Comparison of ENCODE assay signal across 9 mouse cellular contexts in genomic region chr11:102276411-102276915, GRCm38 (mm10). TPM values are rescaled to one million over a fixed set of nuclear protein-coding genes. Genes with fewer than 3 reads are reported as not detected.
DNase-seq lines count a peak whose midpoint lies in the region; ATAC-seq and TF ChIP-seq lines count a peak whose summit lies in the region.
"Had no signal": no experiment of that assay in that cellular context is flagged by ENCODE, and none has a peak within 500 bp of the region (broad histone marks: within the 10 kb centered on the region; RNA-seq: fewer than 3 reads in every experiment).

No protein-coding gene starts in this region.

- no peaks in the 10 kb centered on the region for H3K27me3 ChIP-seq in testis, adult 2 months (ENCODE audit: control insufficient read depth, insufficient read depth, low read length)
- H3K27me3 ChIP-seq in heart, postnatal 0 days (ENCODE audit: control insufficient read depth, insufficient read depth, low read length), result peaks cover 8% of the 10 kb centered on the region; the same call in 1 of the 2 replicates
- H3K27me3 ChIP-seq in limb, embryonic 14.5 days (ENCODE audit: control insufficient read depth, insufficient read depth, low read length), result no peaks in the 10 kb centered on the region
- H3K27me3 ChIP-seq in neural tube, embryonic 12.5 days (replicated peaks), result peaks cover 5% of the 10 kb centered on the region

- H3K27ac ChIP-seq in testis, adult 2 months (ENCODE audit: control insufficient read depth, insufficient read depth, low read depth, low read length), result no peak overlapping the region
- H3K27ac ChIP-seq in heart, postnatal 0 days (ENCODE audit: low read depth), result no peak overlapping the region
- H3K27ac ChIP-seq in limb, embryonic 14.5 days (replicated peaks; ENCODE audit: low read depth, low read length), result peak overlapping the region; percentile 58; the same call in 1 of the 2 replicates
- H3K27ac ChIP-seq in neural tube, embryonic 12.5 days, result no peak overlapping the region

- no peak for TF ChIP-seq POLR2A in testis, adult 2 months (IDR thresholded peaks at IDR 0.05; ENCODE audit: control insufficient read depth, low read depth, low read length)
- no peak for TF ChIP-seq POLR2A in limb, embryonic 14.5 days (IDR thresholded peaks at IDR 0.05; ENCODE audit: borderline replicate concordance, extremely low read depth, insufficient read depth, insufficient read length)

- H3K4me3 ChIP-seq in testis, adult 2 months (ENCODE audit: control insufficient read depth, low read depth, low read length), result peak overlapping the region; percentile 2; the same call in 1 of the 2 replicates
- H3K4me3 ChIP-seq in heart, postnatal 0 days (ENCODE audit: low read depth, low read length), result peak overlapping the region; percentile 29
- peak overlapping the region; percentile 43 for H3K4me3 ChIP-seq in limb, embryonic 14.5 days (replicated peaks; ENCODE audit: low read length)
- H3K4me3 ChIP-seq in neural tube, embryonic 12.5 days, result peak overlapping the region; percentile 33

- TF ChIP-seq CTCF in testis, adult 2 months (IDR thresholded peaks at IDR 0.05; ENCODE audit: control insufficient read depth, insufficient read depth, insufficient replicate concordance, low read depth, low read length), result no peak
- TF ChIP-seq CTCF in heart, postnatal 0 days (IDR thresholded peaks at IDR 0.05; ENCODE audit: low read depth), result no peak

- WGBS in heart, postnatal 0 days, result 2% methylated on average over 33 of the region's 33 CpGs
- WGBS in limb, embryonic 14.5 days, result 1% methylated on average over 30 of the region's 33 CpGs
- 2% methylated on average over 33 of the region's 33 CpGs for WGBS in neural tube, embryonic 12.5 days

- H3K4me1 ChIP-seq in testis, adult 2 months (ENCODE audit: control insufficient read depth, insufficient read depth, low read length), result peaks cover 6% of the 10 kb centered on the region
- H3K4me1 ChIP-seq in heart, postnatal 0 days (ENCODE audit: control insufficient read depth, insufficient read depth), result no peaks in the 10 kb centered on the region
- H3K4me1 ChIP-seq in limb, embryonic 14.5 days (ENCODE audit: control insufficient read depth, insufficient read depth, low read length), result peaks cover 10% of the 10 kb centered on the region
- peaks cover 9% of the 10 kb centered on the region for H3K4me1 ChIP-seq in neural tube, embryonic 12.5 days

- DNase-seq in adrenal gland, postnatal 10 days, result peak; percentile 58
- no peak for DNase-seq in adrenal gland, postnatal 4 days (ENCODE audit: low spot score in 2 of 2)
- DNase-seq in testis, postnatal 10 days (ENCODE audit: low spot score), result no peak
- DNase-seq in heart, postnatal 0 days (ENCODE audit: low spot score), result peak; percentile 19
- no peak for DNase-seq in limb, embryonic 14.5 days (ENCODE audit: low spot score)
- no peak for DNase-seq in spleen, postnatal 10 days (ENCODE audit: low spot score in 2 of 2)

- H3K9ac ChIP-seq in heart, postnatal 0 days (replicated peaks; ENCODE audit: low read depth, low read length), result peak overlapping the region; percentile 34; the same call in 1 of the 2 replicates
- peak overlapping the region; percentile 62 for H3K9ac ChIP-seq in limb, embryonic 14.5 days (ENCODE audit: low read depth, low read length, severe bottlenecking)
- peak overlapping the region; percentile 43 for H3K9ac ChIP-seq in neural tube, embryonic 12.5 days

- no peak for TF ChIP-seq EP300 in heart, postnatal 0 days (IDR thresholded peaks at IDR 0.05; ENCODE audit: low read depth)

- H3K36me3 ChIP-seq in testis, adult 2 months (ENCODE audit: control insufficient read depth, insufficient read depth, low read length), result no peaks in the 10 kb centered on the region
- H3K36me3 ChIP-seq in heart, postnatal 0 days (replicated peaks; ENCODE audit: control insufficient read depth, insufficient read depth, low read length), result no peaks in the 10 kb centered on the region
- H3K36me3 ChIP-seq in limb, embryonic 14.5 days (ENCODE audit: control insufficient read depth, insufficient read depth, low read length), result no peaks in the 10 kb centered on the region
- no peaks in the 10 kb centered on the region for H3K36me3 ChIP-seq in neural tube, embryonic 12.5 days

- no peaks in the 10 kb centered on the region for H3K9me3 ChIP-seq in heart, postnatal 0 days (replicated peaks; ENCODE audit: control insufficient read depth, low read length)
- H3K9me3 ChIP-seq in limb, embryonic 14.5 days (ENCODE audit: control insufficient read depth, low read length), result no peaks in the 10 kb centered on the region
- no peaks in the 10 kb centered on the region for H3K9me3 ChIP-seq in neural tube, embryonic 12.5 days

- peak overlapping the region; percentile 59 for H3K4me2 ChIP-seq in heart, postnatal 0 days (ENCODE audit: low read depth, low read length)
- H3K4me2 ChIP-seq in limb, embryonic 14.5 days (replicated peaks; ENCODE audit: low read depth, low read length, severe bottlenecking), result peak overlapping the region; percentile 90
- peak overlapping the region; percentile 79 for H3K4me2 ChIP-seq in neural tube, embryonic 12.5 days (replicated peaks)

- peak; percentile 72 for ATAC-seq in heart, postnatal 0 days (ENCODE audit: insufficient read depth, low read depth)
- peak; percentile 63 for ATAC-seq in limb, embryonic 14.5 days (ENCODE audit: low FRiP score, low read depth)
- ATAC-seq in neural tube, embryonic 12.5 days (ENCODE audit: low FRiP score, low read depth), result peak; percentile 37; the same call in 1 of the 2 replicates

RNA-seq across cellular contexts. Expression of gene Asb16, which starts 7.9 kb away (rescaled TPM):
- 1 to 10 TPM; 1.1 to 2.6 TPM for total RNA-seq in adrenal gland, postnatal 10 days (2021)
- total RNA-seq in adrenal gland, postnatal 4 days (2021), result under 1 TPM; 0.53 to 0.79 TPM
- polyA plus RNA-seq in testis, adult 2 months (2012; rRNA removed), result 0.10 and 0.11 TPM in 2 replicates
- 0.99 and 1.2 TPM in 2 replicates for total RNA-seq in heart, postnatal 0 days (2014; rRNA removed; ENCODE audit: low replicate concordance)
- polyA plus RNA-seq in heart, postnatal 0 days (2015; fragmentation: Nextera tagmentation; extraction: Ambion mirVana), result 0.07 TPM in 2 replicates
- polyA plus RNA-seq in limb, embryonic 14.5 days (2012; rRNA removed), result 2.2 and 2.8 TPM in 2 replicates
- polyA plus RNA-seq in limb, embryonic 14.5 days (2014; fragmentation: Nextera tagmentation; extraction: Ambion mirVana), result 0.25 and 0.48 TPM in 2 replicates
- polyA plus RNA-seq in neural tube, embryonic 12.5 days (2016; fragmentation: Nextera tagmentation; extraction: Ambion mirVana), result not detected in 2 replicates
- polyA plus RNA-seq: C2C12 had no signal

RNA-seq across cellular contexts. Expression of gene Tmub2, which starts 8.3 kb away (rescaled TPM):
- 10 to 100 TPM; 36.6 to 41.1 TPM for total RNA-seq in adrenal gland, postnatal 10 days (2021)
- 10 to 100 TPM; 56.5 to 58.3 TPM for total RNA-seq in adrenal gland, postnatal 4 days (2021)
- polyA plus RNA-seq in testis, adult 2 months (2012; rRNA removed), result 32.6 and 35.2 TPM in 2 replicates
- total RNA-seq in heart, postnatal 0 days (2014; rRNA removed; ENCODE audit: low replicate concordance), result 57.4 and 61.7 TPM in 2 replicates
- 29.8 and 30.1 TPM in 2 replicates for polyA plus RNA-seq in heart, postnatal 0 days (2015; fragmentation: Nextera tagmentation; extraction: Ambion mirVana)
- polyA plus RNA-seq in limb, embryonic 14.5 days (2012; rRNA removed), result 59.9 and 68.6 TPM in 2 replicates
- 52.6 and 53.5 TPM in 2 replicates for polyA plus RNA-seq in limb, embryonic 14.5 days (2014; fragmentation: Nextera tagmentation; extraction: Ambion mirVana)
- polyA plus RNA-seq in neural tube, embryonic 12.5 days (2016; fragmentation: Nextera tagmentation; extraction: Ambion mirVana), result 71.3 and 75.6 TPM in 2 replicates

RNA-seq across cellular contexts. Expression of gene Atxn7l3, which starts 20.0 kb away (rescaled TPM):
- 10 to 100 TPM; 47.2 to 51.3 TPM for total RNA-seq in adrenal gland, postnatal 10 days (2021)
- 10 to 100 TPM; 58.3 to 58.7 TPM for total RNA-seq in adrenal gland, postnatal 4 days (2021)
- polyA plus RNA-seq in testis, adult 2 months (2012; rRNA removed), result 16.8 and 17.8 TPM in 2 replicates
- total RNA-seq in heart, postnatal 0 days (2014; rRNA removed; ENCODE audit: low replicate concordance), result 32.5 and 36.2 TPM in 2 replicates
- polyA plus RNA-seq in heart, postnatal 0 days (2015; fragmentation: Nextera tagmentation; extraction: Ambion mirVana), result 5.2 and 5.4 TPM in 2 replicates
- 72.1 and 84.0 TPM in 2 replicates for polyA plus RNA-seq in limb, embryonic 14.5 days (2012; rRNA removed)
- polyA plus RNA-seq in limb, embryonic 14.5 days (2014; fragmentation: Nextera tagmentation; extraction: Ambion mirVana), result 21.0 and 23.1 TPM in 2 replicates
- 27.5 and 27.6 TPM in 2 replicates for polyA plus RNA-seq in neural tube, embryonic 12.5 days (2016; fragmentation: Nextera tagmentation; extraction: Ambion mirVana)

RNA-seq across cellular contexts. Expression of gene BC030867, which starts 27.8 kb away (rescaled TPM):
- total RNA-seq in adrenal gland, postnatal 10 days (2021), result 1 to 10 TPM; 1.9 to 4.5 TPM
- 1 to 10 TPM; 4.8 to 6.0 TPM for total RNA-seq in adrenal gland, postnatal 4 days (2021)
- 31.8 and 48.5 TPM in 2 replicates for polyA plus RNA-seq in testis, adult 2 months (2012; rRNA removed)
- 3.9 and 5.6 TPM in 2 replicates for total RNA-seq in heart, postnatal 0 days (2014; rRNA removed; ENCODE audit: low replicate concordance)
- polyA plus RNA-seq in heart, postnatal 0 days (2015; fragmentation: Nextera tagmentation; extraction: Ambion mirVana), result 2.2 and 2.9 TPM in 2 replicates
- 14.2 and 15.4 TPM in 2 replicates for polyA plus RNA-seq in limb, embryonic 14.5 days (2012; rRNA removed)
- polyA plus RNA-seq in limb, embryonic 14.5 days (2014; fragmentation: Nextera tagmentation; extraction: Ambion mirVana), result 11.8 and 11.9 TPM in 2 replicates
- polyA plus RNA-seq in neural tube, embryonic 12.5 days (2016; fragmentation: Nextera tagmentation; extraction: Ambion mirVana), result 10.0 and 11.6 TPM in 2 replicates

RNA-seq across cellular contexts. Expression of gene Ubtf, which starts 43.1 kb away (rescaled TPM):
- total RNA-seq in adrenal gland, postnatal 10 days (2021), result 100 to 1,000 TPM in 1 of 2 experiments, 10 to 100 TPM in 1; 96.3 to 100 TPM
- total RNA-seq in adrenal gland, postnatal 4 days (2021), result 100 to 1,000 TPM; 136 to 152 TPM
- polyA plus RNA-seq in testis, adult 2 months (2012; rRNA removed), result 8.6 and 8.9 TPM in 2 replicates
- 30.8 and 34.5 TPM in 2 replicates for total RNA-seq in heart, postnatal 0 days (2014; rRNA removed; ENCODE audit: low replicate concordance)
- 36.5 and 42.5 TPM in 2 replicates for polyA plus RNA-seq in heart, postnatal 0 days (2015; fragmentation: Nextera tagmentation; extraction: Ambion mirVana)
- 61.0 and 81.3 TPM in 2 replicates for polyA plus RNA-seq in limb, embryonic 14.5 days (2012; rRNA removed)
- polyA plus RNA-seq in limb, embryonic 14.5 days (2014; fragmentation: Nextera tagmentation; extraction: Ambion mirVana), result 79.7 and 89.4 TPM in 2 replicates
- polyA plus RNA-seq in neural tube, embryonic 12.5 days (2016; fragmentation: Nextera tagmentation; extraction: Ambion mirVana), result 98.7 and 101 TPM in 2 replicates

Comparison
In these comparisons a context has a peak if more than half of its experiments do, and no peak if none do; other contexts are left out.
1. DNase-seq: peak in adrenal gland, postnatal 10 days (single experiment) and heart, postnatal 0 days (single experiment); none in adrenal gland, postnatal 4 days (0 of 2), testis, postnatal 10 days (single experiment), limb, embryonic 14.5 days (single experiment) and spleen, postnatal 10 days (0 of 2).
2. Peak in every context shown above with its lines, with median percentiles within 50 percentile points of each other: H3K4me3 ChIP-seq, ATAC-seq, H3K4me2 ChIP-seq and H3K9ac ChIP-seq.